Mouse (Mus musculus) neural tube, embryonic 13.5 days (tissue): ENCODE measurements around the gene Cfdp1. TPM values are rescaled to one million over a fixed set of nuclear protein-coding genes. Genes with fewer than 3 reads are reported as not detected.

Experiments
- ATAC-seq: fragments of 200-750 bp; cut with Nextera tagmentation; 2 replicates; pipeline ENCODE4 v1.8.0; 2017; ENCODE audit warnings: low read depth, mild to moderate bottlenecking, moderate TSS enrichment, moderate library complexity
- H3K27ac ChIP-seq: fragments of 300-500 bp; sonication (generic); replicated peaks from 2 replicates; pipeline ENCODE4 v1.5.1; 2015; ENCODE audit warnings: moderate library complexity, mild to moderate bottlenecking, inconsistent platforms
- H3K27me3 ChIP-seq: fragments of 300-500 bp; sonication (generic); 2 replicates; pipeline ENCODE4 v1.6.1; 2015; ENCODE audit warnings: mild to moderate bottlenecking, inconsistent platforms
- H3K36me3 ChIP-seq: fragments of 300-500 bp; sonication (generic); 2 replicates; pipeline ENCODE4 v1.6.1; 2015; ENCODE audit warnings: mild to moderate bottlenecking, inconsistent platforms
- H3K4me1 ChIP-seq: fragments of 300-500 bp; sonication (generic); replicated peaks from 2 replicates; pipeline ENCODE4 v1.6.1; 2015; ENCODE audit warnings: inconsistent platforms
- H3K4me2 ChIP-seq: fragments of 300-500 bp; sonication (generic); 2 replicates; pipeline ENCODE4 v1.6.1; 2015; ENCODE audit warnings: inconsistent platforms, mild to moderate bottlenecking, moderate library complexity
- H3K4me3 ChIP-seq: fragments of 300-500 bp; sonication (generic); 2 replicates; pipeline ENCODE4 v1.5.1; 2015; ENCODE audit warnings: mild to moderate bottlenecking, inconsistent platforms
- H3K9ac ChIP-seq: fragments of 300-500 bp; sonication (generic); 2 replicates; pipeline ENCODE4 v1.6.1; 2015; ENCODE audit warnings: moderate library complexity, mild to moderate bottlenecking, inconsistent platforms
- H3K9me3 ChIP-seq: fragments of 300-500 bp; sonication (generic); 2 replicates; pipeline ENCODE4 v1.6.1; 2016; ENCODE audit warnings: inconsistent platforms
- WGBS: fragments of 180-500 bp; shearing (Covaris S2); methylation state at CpG from one replicate; pipeline ENCODE4 v1.1.7; 2015; 5-methylcytosine and 5-hydroxymethylcytosine counted together
- polyA plus RNA-seq: library from polyadenylated mRNA; unstranded; fragments of >200 nt; fragmentation: Nextera tagmentation; extraction: Ambion mirVana; gene quantifications from 2 replicates; pipeline ENCODE4 v1.2.1, GENCODE M21; 2015

Cfdp1 gene
- polyA plus RNA-seq, 1 experiment from 2014 or later, result 197 TPM

DNA sequence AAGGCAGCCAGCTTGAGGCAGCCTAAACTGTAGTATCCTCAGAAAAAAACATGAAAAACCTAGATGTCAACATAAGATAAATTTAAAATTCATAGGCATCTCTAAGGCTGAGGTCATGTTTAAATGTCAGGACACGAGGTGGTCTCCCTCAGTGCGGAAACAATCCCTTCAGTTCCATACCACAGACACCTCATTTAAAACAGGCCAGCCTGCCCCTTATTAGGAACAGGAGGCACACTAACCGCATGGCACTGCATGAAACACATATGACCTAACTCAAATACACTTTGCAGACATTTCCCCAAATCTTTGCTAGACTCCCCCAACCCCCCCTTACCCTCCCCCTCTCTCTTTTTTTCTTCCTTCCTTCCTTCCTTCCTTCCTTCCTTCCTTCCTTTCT is 65.6 kb downstream of the Cfdp1 start:
- Histone ChIP-seq H3K4me1 (peaks cover 55% of the 10 kb centered on the region), H3K27ac (peak overlapping the region; percentile 88), H3K36me3 (no peaks in the 10 kb centered on the region), H3K4me3 (no peak overlapping the region), H3K27me3 (no peaks in the 10 kb centered on the region), H3K9ac (0 out of 2 replicates have a peak overlapping the region, but pooled peaks have one; percentile 52), H3K4me2 (no peak overlapping the region), H3K9me3 (no peaks in the 10 kb centered on the region)
- ATAC-seq, result no peak
- 71% methylated on average over 3 of the region's 3 CpGs for WGBS

DNA sequence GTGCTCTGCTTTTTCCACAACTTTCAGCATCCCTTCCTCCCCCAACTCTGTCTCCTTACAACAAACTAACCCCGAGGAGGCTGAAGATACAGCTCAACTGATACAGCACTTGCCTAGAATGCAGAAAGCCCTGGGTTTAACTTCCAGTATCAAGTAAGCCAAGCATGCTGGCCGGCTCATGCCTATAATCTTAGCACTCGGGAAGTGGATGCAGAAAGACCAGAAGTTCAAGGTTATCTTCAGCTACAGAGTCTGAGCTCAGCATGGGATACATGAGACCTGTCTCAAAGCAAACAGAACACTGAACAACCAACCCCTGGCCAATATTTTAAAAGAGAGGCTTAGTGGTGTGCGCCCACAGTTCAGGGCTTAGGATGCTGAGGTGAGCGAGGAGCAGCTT is 66.0 kb downstream of the Cfdp1 start:
- no peak for ATAC-seq
- Histone ChIP-seq H3K4me3 (no peak overlapping the region), H3K4me2 (peak overlapping the region; percentile 39; the same call in 1 of the 2 replicates)

DNA sequence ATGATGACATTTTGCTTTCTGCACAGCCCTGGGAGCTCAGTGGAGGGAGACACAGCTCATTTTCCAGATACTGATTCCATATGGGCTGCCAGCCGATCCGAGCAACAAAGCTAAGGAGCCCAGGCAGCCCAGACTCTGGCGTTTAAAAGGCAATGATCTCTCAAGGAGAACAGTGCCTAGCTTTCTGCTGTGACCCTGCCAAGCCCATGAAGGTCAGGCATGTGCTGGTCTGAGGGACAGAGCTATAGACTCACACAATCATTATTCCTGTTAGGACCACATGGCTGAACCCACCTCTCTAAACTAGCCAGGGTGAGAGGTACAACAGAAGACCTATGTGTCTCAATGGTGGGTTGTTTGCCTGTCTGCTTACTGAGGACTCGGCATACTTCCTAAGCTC is 66.4 kb downstream of the Cfdp1 start:
- Histone ChIP-seq H3K36me3 (no peaks in the 10 kb centered on the region), H3K4me3 (no peak overlapping the region), H3K4me1 (peaks cover 56% of the 10 kb centered on the region), H3K9ac (peak overlapping the region; percentile 52), H3K9me3 (no peaks in the 10 kb centered on the region), H3K27ac (peak overlapping the region; percentile 88), H3K4me2 (peak overlapping the region; percentile 39), H3K27me3 (no peaks in the 10 kb centered on the region)
- peak; percentile 75 for ATAC-seq
- 23% methylated on average over 4 of the region's 4 CpGs for WGBS

More for the DNA sequence above, 66.0 kb downstream of the Cfdp1 start:
- peak overlapping the region; percentile 88 for H3K27ac ChIP-seq
- H3K4me1 ChIP-seq, result peaks cover 55% of the 10 kb centered on the region
- H3K9me3 ChIP-seq, result no peaks in the 10 kb centered on the region
- WGBS, result 80% methylated on average over 5 of the region's 5 CpGs
- peak overlapping the region; percentile 52 for H3K9ac ChIP-seq
- H3K36me3 ChIP-seq, result no peaks in the 10 kb centered on the region
- no peaks in the 10 kb centered on the region for H3K27me3 ChIP-seq

DNA sequence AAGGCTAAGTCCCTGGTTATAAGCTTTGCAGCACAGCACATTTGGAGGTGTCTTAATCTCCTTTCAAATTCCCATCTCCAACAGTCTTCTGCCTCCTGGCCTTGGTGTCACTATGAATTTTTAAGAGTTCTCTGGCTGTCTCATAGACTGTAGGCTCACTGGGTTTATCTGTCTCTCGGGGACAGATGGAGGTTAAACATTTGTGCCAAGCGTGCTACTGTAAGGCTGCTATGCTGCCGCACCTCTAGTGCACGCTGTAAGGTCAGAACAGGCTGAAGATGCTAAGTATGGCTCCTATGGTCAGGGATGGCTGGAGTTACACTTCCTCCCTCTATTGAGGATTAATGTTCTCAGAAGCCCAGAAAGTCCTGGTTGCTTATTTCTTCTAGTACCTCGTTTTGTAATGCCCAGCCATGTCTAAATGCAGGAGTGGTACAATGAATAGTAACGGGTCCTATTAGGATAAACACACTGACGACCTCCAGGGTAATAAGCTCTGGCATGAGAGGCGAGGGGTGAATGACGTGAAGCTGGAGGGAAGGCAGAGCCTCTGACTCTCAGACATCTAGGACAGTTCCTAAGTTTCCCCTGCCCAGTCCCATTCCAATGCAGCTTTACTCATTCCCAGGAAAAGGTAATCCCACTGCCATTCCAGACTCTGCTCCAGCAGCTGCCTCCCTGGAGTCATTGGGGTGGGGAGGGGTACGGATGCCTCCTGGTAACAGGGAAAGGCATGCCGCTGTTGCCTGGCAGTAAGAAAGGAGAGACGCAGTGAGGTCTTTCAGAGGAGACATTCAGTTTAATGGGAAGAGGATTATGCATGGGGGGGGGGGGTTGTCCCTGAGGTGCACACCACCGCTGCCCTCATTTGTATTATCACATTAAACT is 67.1 kb downstream of the Cfdp1 start:
- H3K36me3 ChIP-seq, result no peaks in the 10 kb centered on the region
- H3K9ac ChIP-seq, result peak overlapping the region; percentile 52; the same call in 1 of the 2 replicates
- 33% methylated on average over 13 of the region's 13 CpGs for WGBS
- H3K27ac ChIP-seq, result peak overlapping the region; percentile 88
- peak; percentile 86 for ATAC-seq
- H3K27me3 ChIP-seq, result no peaks in the 10 kb centered on the region
- no peak overlapping the region for H3K4me3 ChIP-seq
- H3K4me2 ChIP-seq, result peak overlapping the region; percentile 39
- no peaks in the 10 kb centered on the region for H3K9me3 ChIP-seq
- H3K4me1 ChIP-seq, result peaks cover 60% of the 10 kb centered on the region

DNA sequence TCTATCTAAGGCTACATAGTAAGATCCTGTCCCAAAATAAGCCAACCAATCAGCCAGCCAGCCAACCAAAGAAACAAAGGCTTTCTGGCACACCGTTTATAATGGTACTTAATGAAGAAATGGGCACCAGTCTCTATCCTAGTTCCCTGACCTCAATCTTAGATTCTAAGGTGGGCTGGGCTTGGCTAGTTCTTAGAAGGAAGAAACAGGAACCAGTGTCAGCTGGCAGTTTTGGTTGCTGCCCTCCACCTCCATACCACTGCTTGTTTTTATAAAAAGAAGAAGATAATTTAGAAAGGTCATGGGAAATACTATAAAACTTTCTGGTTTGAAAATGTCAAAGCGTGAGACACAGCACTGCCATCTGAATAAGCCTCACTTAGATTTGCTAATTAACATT is 68.0 kb downstream of the Cfdp1 start:
- no peak for ATAC-seq
- Histone ChIP-seq H3K4me2 (no peak overlapping the region), H3K9ac (no peak overlapping the region), H3K27ac (peak overlapping the region; percentile 88; the same call in 1 of the 2 replicates), H3K9me3 (no peaks in the 10 kb centered on the region), H3K36me3 (no peaks in the 10 kb centered on the region), H3K4me1 (peaks cover 60% of the 10 kb centered on the region), H3K27me3 (no peaks in the 10 kb centered on the region), H3K4me3 (no peak overlapping the region)
- 84% methylated on average over 2 of the region's 2 CpGs for WGBS

DNA sequence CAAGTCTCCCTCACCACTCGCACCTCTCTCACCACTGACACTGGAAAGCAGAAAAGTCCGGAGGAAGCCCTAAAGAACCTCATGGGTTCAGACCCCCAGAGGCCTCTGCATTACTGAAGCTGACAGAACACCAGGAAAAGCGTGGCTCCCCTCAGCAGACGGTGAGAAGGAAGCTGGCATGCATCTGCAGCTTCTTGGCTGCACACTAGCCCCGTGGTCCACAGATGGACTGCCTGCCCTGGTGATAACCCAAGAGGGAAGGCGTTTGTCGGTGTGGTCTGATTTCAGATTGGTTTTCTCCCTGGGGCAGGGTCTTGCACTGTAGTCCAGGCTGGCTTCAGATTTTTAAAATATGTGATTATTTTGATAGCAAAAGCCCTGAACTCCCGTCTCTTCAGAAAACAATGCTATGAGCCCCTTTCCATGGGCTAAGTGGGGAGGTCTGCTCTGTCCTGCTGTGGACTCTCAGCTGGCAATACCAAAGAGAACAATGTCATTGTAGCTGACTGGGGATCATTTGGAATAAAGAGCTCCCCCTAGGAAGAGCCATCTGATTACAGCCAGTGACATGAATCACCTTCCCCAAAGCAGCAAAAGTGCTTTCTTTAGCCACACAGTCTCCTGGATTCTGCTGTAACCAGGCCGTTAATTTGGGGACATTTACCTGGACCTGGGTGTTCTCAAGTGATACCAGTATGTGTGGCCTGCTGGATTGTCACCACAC is 71.3 kb downstream of the Cfdp1 start:
- no peak overlapping the region for H3K4me2 ChIP-seq
- no peaks in the 10 kb centered on the region for H3K27me3 ChIP-seq
- peak overlapping the region; percentile 73 for H3K27ac ChIP-seq
- H3K36me3 ChIP-seq, result 0 out of 2 replicates have a peak, but pooled peaks cover 2% of the 10 kb centered on the region
- no peak overlapping the region for H3K4me3 ChIP-seq
- 0 out of 2 replicates have a peak overlapping the region, but pooled peaks have one; percentile 22 for H3K9ac ChIP-seq
- no peaks in the 10 kb centered on the region for H3K9me3 ChIP-seq
- no peak for ATAC-seq
- 57% methylated on average over 9 of the region's 9 CpGs for WGBS
- H3K4me1 ChIP-seq, result peaks cover 60% of the 10 kb centered on the region

DNA sequence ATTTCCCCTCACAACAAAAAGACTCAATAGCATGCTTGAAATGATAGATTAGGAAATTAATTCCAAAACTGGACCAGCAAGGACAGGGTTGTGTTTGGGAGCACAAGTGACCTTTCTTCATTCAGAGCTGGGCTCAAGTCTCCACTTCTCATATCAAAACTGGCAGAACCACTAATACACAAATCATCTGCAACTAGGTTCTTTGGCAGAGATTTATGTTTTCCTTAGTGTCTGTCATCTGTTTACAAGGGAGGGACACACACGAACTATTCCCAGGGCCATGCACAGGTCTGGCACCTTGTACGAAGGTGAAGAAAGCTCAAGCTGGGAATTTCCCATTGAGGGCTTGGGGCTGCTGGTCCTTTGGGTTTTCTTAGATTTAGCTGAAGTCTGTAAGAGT is 71.9 kb downstream of the Cfdp1 start:
- Histone ChIP-seq H3K36me3 (0 out of 2 replicates have a peak, but pooled peaks cover 2% of the 10 kb centered on the region), H3K4me2 (no peak overlapping the region), H3K4me3 (no peak overlapping the region), H3K27ac (peak overlapping the region; percentile 73; the same call in 1 of the 2 replicates), H3K27me3 (no peaks in the 10 kb centered on the region), H3K4me1 (peaks cover 58% of the 10 kb centered on the region), H3K9ac (no peak overlapping the region), H3K9me3 (no peaks in the 10 kb centered on the region)
- ATAC-seq, result no peak
- 84% methylated on average over 2 of the region's 2 CpGs for WGBS

DNA sequence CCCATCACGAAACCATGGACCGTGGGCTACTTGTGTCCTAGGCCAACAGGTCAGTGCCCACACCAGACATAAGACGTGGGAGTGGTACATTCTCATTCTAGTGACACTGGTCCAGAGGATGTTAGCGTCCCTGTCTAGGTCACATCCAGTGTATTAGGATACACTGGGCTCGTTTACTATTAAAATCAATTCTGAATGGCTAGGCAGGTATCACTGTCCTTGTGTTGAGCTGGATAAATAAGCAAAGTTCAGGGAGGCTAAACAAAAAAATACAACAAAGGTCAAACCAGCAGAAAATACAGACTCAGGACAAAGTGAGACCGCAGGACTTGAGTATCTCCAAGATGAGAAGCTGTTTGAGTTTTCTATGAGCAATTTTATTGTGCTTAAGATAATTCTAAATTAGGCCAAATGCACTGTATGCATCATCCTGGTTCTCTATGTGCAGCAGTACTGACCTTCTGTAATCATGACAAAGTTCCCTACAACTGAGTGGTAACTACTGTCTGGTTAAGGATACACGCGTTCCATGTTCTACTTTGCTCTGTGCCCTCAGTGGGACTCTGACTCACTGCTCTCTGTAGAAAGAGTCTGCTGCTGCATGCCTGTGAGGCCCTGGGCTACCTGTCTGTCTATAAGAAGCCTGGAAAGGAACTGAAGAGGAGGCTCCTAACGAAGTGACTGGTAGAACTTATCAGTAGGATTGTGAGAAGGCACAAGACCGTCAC is 73.2 kb downstream of the Cfdp1 start:
- peaks cover 50% of the 10 kb centered on the region for H3K4me1 ChIP-seq
- H3K36me3 ChIP-seq, result 0 out of 2 replicates have a peak, but pooled peaks cover 2% of the 10 kb centered on the region
- no peaks in the 10 kb centered on the region for H3K27me3 ChIP-seq
- no peak overlapping the region for H3K4me3 ChIP-seq
- no peak overlapping the region for H3K9ac ChIP-seq
- WGBS, result 91% methylated on average over 10 of the region's 10 CpGs
- no peak overlapping the region for H3K27ac ChIP-seq
- no peak overlapping the region for H3K4me2 ChIP-seq
- H3K9me3 ChIP-seq, result no peaks in the 10 kb centered on the region
- ATAC-seq, result no peak

DNA sequence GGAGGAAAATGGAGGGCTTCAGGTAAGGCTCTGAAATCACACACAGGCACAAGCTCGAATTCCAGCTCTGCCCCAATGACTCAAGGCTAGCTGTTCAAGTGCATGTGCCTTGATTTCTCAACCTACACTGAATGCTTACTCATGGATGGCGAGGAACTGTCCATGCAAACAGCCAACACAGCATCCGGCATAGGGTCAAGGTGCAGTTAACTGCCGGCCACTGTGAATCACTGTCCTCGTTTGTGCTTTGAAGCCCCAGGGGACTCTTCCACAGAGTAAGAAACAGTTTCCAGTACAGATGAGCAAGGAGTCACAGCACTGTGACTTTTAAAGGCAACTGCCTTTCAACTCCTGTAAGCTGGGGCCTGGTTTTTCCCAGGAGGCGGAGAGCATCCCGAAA is 74.4 kb downstream of the Cfdp1 start:
- no peak overlapping the region; the same call in 1 of the 2 replicates for H3K27ac ChIP-seq
- no peak for ATAC-seq
- H3K9ac ChIP-seq, result no peak overlapping the region
- WGBS, result 74% methylated on average over 7 of the region's 7 CpGs
- H3K4me3 ChIP-seq, result no peak overlapping the region
- peaks cover 43% of the 10 kb centered on the region for H3K4me1 ChIP-seq
- peaks cover 5% of the 10 kb centered on the region for H3K36me3 ChIP-seq
- H3K27me3 ChIP-seq, result no peaks in the 10 kb centered on the region
- no peaks in the 10 kb centered on the region for H3K9me3 ChIP-seq
- no peak overlapping the region for H3K4me2 ChIP-seq

DNA sequence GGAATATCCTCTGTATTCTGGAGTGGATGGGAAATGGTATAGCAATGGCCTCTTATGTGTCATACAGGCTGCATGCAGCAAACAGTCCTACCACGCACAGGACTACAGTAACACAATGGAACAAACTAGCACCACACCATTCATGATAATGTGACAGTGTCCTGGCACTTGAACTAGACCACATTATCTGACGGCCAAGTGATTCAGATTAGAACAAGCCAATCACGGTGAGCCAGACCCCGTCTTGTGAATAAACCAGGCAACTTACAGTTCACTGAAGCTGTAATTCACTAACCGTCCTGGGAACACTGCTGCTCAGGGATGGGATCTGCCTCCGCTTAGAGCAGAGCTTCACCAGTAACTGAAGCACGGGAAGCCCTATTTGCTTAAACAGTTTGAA is 75.3 kb downstream of the Cfdp1 start:
- peak overlapping the region; percentile 59 for H3K27ac ChIP-seq
- H3K9me3 ChIP-seq, result no peaks in the 10 kb centered on the region
- WGBS, result 50% methylated on average over 7 of the region's 7 CpGs
- H3K4me1 ChIP-seq, result peaks cover 48% of the 10 kb centered on the region
- no peak overlapping the region for H3K9ac ChIP-seq
- no peak overlapping the region for H3K4me2 ChIP-seq
- 0 out of 2 replicates have a peak, but pooled peaks have one; percentile 47 for ATAC-seq
- H3K27me3 ChIP-seq, result no peaks in the 10 kb centered on the region
- H3K4me3 ChIP-seq, result no peak overlapping the region
- peaks cover 9% of the 10 kb centered on the region for H3K36me3 ChIP-seq

DNA sequence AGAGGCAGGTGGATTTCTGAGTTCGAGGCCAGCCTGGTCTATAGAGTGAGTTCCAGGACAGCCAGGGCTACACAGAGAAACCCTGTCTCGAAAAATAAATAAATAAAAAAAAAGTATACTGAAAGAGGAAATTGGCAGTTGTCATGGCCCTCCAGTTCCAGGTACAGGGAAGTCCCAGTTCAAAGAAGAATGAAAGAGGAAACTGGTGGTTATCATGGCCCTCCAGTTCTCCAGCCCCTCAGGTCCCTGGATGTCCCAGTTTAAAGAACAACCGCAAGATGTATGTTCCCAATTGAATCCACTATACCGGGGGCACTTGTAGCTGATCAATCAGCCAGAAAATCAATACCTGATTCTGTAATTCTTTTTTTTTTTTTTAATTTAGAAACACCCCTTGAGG is 77.6 kb downstream of the Cfdp1 start:
- H3K9me3 ChIP-seq, result no peaks in the 10 kb centered on the region
- H3K36me3 ChIP-seq, result peaks cover 9% of the 10 kb centered on the region
- no peak for ATAC-seq
- peaks cover 46% of the 10 kb centered on the region for H3K4me1 ChIP-seq
- no peak overlapping the region for H3K9ac ChIP-seq
- no peak overlapping the region for H3K4me3 ChIP-seq
- no peaks in the 10 kb centered on the region for H3K27me3 ChIP-seq
- WGBS, result 92% methylated on average over 4 of the region's 4 CpGs
- H3K4me2 ChIP-seq, result no peak overlapping the region
- H3K27ac ChIP-seq, result no peak overlapping the region
